Mouse (Mus musculus) heart, adult 2 months (tissue): ENCODE measurements around the gene Elmod2.

ENCODE experiments used
- EP300 ChIP-seq: fragments of 200-500 bp; IDR thresholded peaks from 2 replicates; pipeline ENCODE4 v1.6.1; 2011; ENCODE audit warnings: low read depth, low read length, control low read depth; ENCODE audit not compliant: insufficient read depth
- POLR2A ChIP-seq: fragments of 200-500 bp; IDR thresholded peaks from 2 replicates; pipeline ENCODE4 v1.6.1; 2011; ENCODE audit warnings: mild to moderate bottlenecking, low read depth, low read length, control low read depth; ENCODE audit not compliant: insufficient read depth

DNA sequence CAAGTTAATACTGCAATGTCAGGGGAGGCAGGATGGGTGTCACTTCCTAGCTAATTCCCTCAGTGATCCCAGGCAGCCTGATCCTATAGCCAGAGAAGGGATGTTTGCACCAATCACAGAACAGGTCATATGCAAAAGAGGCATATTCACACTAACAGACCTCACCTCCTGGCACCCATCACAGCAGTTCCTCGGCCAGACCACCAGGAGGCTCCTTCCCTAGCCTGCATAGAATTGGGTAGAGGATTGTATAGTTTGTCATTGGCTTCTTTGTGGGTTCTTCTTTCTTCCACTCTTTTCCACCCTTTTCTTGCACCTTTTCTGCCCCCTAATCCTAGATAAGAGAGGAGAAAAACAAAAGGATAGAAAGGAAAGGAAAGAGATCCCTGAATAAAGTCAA lies 32.2 kb downstream of the Elmod2 start:
- no peak for TF ChIP-seq EP300
- TF ChIP-seq POLR2A = no peak
